Mouse (Mus musculus) cerebellum, postnatal 10 days (tissue): ENCODE data around the gene Ano10.
"Not testable (repeated sequence)": the region's sequence is repeated elsewhere in the genome, so short reads cannot be mapped to it uniquely, and the experiment has no call there.

Experiments used
- DNase-seq, 2 experiments: peaks; one replicate each; pipeline ENCODE4 v3.0.0; 2021; ENCODE audit warnings: mixed read lengths in 2 of 2

Ano10 gene

DNA sequence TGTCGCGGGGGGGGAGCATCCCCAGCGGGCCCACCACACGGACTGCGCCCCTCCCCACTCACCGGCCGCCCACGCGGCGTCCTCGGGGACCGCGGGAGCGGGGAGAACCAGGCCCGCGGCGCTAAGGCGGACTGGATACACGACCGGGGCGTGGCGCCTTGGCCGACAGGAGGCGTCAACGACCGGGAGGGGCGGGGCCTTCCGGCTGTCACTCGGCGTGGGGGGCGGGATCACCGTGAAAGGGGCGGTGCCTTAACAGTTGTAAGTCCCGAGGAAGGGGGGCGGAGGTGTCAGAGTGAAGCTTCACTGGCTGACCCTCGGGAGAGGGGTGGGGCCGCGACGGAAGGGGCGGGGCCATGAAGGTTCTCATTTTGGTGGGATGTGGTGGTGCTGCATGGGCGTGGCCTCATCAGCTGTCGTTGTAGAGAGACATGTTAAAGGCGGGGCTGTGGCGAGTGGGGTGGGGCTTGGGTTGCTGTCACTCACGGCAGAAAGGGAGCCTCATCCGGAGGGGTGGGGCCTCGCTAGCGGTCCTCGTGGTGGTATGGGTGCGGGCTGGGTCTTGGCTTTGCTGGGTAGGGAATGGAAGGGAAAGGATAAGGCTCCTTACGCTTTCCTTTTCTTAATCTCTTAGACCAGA is at the start of gene Ano10:
TSS of gene Ano10 (minus strand) at position 182 of the 640 bp plus-strand sequence.
- DNase-seq = peak; percentile 99

- no peak for DNase-seq
Measured at GRCm38 (mm10) chr9:122343399-122343798, 49.2 kb upstream of the Ano10 start.

DNA sequence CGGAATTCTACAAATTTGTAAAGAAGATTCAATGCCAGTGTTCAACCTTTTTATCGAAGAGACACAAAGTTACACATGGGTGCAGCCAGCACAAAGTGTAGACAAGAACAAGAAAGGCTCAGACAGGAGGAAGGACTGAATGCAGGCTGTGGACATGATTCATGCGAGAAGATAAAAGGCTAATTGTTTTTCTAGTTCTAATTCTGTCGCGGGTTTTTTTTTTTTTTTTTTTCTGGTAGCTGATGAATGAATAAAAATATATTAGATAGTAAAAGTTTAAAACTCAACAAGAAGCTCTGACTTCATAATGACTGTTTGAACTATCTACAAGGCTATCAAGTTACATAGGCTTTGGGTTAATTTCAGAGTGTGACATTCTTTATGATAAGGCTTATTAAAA is 45.7 kb upstream of the Ano10 start:
- DNase-seq = no peak

DNA sequence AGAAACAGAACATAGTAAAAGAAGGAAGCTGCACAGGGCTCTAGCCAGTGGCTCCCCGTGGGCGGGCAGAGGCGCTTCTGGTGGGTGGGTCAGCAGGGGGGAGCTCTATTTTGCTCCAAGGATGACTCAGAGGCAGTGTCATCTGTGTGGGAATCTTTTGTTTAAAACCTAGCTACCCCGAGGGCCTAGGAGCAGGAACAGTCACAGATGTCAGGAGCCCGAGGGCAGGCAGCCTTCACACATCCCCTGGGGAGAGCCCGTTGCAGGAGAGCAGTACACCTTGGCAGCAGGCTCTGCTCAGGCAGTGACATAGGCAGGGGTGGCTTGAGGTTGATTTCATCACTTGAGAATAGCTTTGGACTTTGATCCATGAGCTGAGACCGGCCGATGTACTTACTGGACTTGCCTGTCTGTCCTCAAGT is 43.3 kb upstream of the Ano10 start:
- no peak for DNase-seq

GRCm38 (mm10) chr9:122336677-122337076 is 42.5 kb upstream of the Ano10 start:
- DNase-seq = no peak

GRCm38 (mm10) chr9:122328199-122328598 is 34.0 kb upstream of the Ano10 start:
- DNase-seq = no peak

- DNase-seq = no peak
Measured at GRCm38 (mm10) chr9:122325996-122326395, 31.8 kb upstream of the Ano10 start.

DNA sequence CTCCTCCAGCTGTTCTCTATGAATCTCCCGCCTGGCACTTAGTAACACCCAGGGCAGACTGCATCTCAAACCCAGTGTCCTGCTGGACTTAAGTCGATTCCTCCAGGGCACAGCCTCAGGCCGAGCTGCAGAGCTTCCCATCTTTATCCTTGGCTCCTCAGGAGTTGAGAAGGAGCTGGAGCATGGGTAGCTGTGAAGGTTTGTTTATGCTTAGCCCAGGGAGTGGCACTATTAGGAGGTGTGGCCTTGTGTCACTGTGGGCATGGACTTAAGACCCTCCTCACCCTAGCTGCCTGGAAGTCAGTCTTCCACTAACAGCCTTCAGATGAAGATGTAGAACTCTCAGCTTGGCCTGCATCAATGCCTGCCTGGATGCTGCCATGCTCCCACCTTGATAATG is 28.1 kb upstream of the Ano10 start:
- no peak for DNase-seq

GRCm38 (mm10) chr9:122320626-122321025 is 26.4 kb upstream of the Ano10 start:
- no peak for DNase-seq

GRCm38 (mm10) chr9:122316562-122316961 is 22.3 kb upstream of the Ano10 start:
- DNase-seq = no peak

- no peak for DNase-seq
Measured at GRCm38 (mm10) chr9:122315501-122315900, 21.3 kb upstream of the Ano10 start.

GRCm38 (mm10) chr9:122314942-122315341 is 20.7 kb upstream of the Ano10 start:
- DNase-seq = no peak

- DNase-seq = no peak
Measured at GRCm38 (mm10) chr9:122314386-122314785, 20.2 kb upstream of the Ano10 start.

GRCm38 (mm10) chr9:122313128-122313527 is 18.9 kb upstream of the Ano10 start:
- DNase-seq = not testable (repeated sequence)

- DNase-seq = no peak
Measured at GRCm38 (mm10) chr9:122312296-122312990, 18.2 kb upstream of the Ano10 start.

GRCm38 (mm10) chr9:122311051-122311760 is 17.0 kb upstream of the Ano10 start:
- peak in 1 of 2 experiments; percentile 25 for DNase-seq

- peak; percentile 86 to 88 for DNase-seq
Measured at GRCm38 (mm10) chr9:122310613-122311049, 16.4 kb upstream of the Ano10 start.

GRCm38 (mm10) chr9:122309013-122309980 is 15.1 kb upstream of the Ano10 start:
- no peak for DNase-seq

GRCm38 (mm10) chr9:122305302-122305701 is 11.1 kb upstream of the Ano10 start:
- no peak for DNase-seq

GRCm38 (mm10) chr9:122296169-122296568 is 1.9 kb upstream of the Ano10 start:
- DNase-seq = no peak

DNA sequence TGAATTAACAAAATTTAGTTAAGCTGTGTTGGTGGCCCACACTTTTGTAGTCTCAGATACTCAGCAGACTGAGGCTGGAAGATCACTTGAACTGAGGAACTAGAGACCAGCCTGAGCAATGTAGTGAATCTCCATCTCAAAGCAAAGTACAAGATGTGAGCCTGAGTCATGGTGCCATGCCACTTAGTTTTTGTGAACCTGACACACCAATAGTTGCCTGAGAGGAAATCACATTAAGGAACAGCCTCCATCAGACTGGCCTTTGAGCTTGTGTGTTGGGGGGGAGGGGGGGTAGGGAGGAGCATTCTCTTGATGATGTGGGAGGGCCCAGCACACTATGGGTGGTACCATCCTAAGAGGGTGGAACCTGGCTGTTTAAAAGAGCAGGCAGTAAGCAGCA is 1.2 kb upstream of the Ano10 start:
- no peak for DNase-seq

- no peak for DNase-seq
Measured at GRCm38 (mm10) chr9:122293865-122294241, 370 bp downstream of the Ano10 start.

GRCm38 (mm10) chr9:122290192-122290591 is 4.0 kb downstream of the Ano10 start:
- DNase-seq = no peak
